Mouse (Mus musculus): ENCODE measurements around the gene Gpatch2l.

Gene Gpatch2l

GRCm38 (mm10) chr12:86241604-86242536, at the start of gene Gpatch2l:
Gene Gpatch2l (plus strand): TSS chr12:86241858.
- peak; percentile 82 for DNase-seq (ENCODE audit: low read depth)

DNA sequence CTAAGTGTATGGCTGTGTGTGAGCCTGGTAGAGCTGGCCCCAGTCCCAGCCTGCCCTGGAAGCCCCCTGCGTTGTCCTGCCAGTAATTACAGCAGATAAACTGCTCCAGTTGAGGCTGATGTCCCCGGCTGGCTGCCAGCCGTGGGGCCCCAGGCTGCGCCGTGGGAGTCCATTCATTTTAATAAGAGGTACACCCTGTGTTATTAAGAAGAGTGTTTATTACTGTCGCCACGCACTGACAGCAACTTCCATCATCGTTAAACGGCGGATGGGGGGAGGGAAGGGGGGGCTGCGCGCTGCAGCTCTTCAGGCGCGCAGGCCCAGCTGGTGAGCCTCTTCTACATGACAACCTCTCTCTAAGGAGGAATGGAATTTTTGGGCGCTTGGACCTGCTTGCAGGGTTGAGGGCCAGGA, 49.6 kb upstream of the Gpatch2l start:
- no peak for DNase-seq (ENCODE audit: low read depth)

- no peak for DNase-seq (ENCODE audit: low read depth)
These were observed 44.7 kb upstream of the Gpatch2l start for GRCm38 (mm10) chr12:86196944-86197343.

DNA sequence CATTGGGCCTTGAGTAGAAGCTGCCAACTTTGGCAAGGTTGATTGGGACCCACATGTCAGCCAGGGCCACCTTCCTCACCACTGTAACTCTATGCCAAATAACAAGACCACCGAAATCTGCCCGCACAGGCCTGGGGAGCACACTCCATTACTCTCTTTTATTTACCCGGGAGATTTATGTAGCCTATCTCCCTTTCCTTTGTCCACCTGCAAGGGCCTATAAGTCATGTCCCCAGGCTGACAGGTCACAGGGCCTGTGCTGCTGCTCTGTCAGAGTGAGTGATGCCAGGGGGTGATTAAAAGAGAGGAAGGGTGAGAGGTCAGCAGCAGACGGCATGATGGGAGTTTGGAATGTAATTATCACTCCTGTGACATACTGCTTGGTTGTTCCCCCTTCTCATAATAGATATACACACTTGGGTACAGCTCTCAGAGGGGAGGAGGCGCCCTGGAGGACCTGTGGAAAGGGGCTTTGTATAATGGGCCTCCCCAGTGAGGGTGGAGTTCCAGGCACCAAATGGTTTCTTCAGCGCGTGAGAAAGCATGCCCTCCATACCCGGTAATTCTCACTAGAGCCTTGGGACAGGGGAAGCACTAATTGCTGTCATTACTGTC, 38.1 kb upstream of the Gpatch2l start:
- no peak for DNase-seq (ENCODE audit: low read depth)

- no peak for DNase-seq (ENCODE audit: low read depth)
These were observed 30.5 kb upstream of the Gpatch2l start for GRCm38 (mm10) chr12:86211099-86211520.

DNA sequence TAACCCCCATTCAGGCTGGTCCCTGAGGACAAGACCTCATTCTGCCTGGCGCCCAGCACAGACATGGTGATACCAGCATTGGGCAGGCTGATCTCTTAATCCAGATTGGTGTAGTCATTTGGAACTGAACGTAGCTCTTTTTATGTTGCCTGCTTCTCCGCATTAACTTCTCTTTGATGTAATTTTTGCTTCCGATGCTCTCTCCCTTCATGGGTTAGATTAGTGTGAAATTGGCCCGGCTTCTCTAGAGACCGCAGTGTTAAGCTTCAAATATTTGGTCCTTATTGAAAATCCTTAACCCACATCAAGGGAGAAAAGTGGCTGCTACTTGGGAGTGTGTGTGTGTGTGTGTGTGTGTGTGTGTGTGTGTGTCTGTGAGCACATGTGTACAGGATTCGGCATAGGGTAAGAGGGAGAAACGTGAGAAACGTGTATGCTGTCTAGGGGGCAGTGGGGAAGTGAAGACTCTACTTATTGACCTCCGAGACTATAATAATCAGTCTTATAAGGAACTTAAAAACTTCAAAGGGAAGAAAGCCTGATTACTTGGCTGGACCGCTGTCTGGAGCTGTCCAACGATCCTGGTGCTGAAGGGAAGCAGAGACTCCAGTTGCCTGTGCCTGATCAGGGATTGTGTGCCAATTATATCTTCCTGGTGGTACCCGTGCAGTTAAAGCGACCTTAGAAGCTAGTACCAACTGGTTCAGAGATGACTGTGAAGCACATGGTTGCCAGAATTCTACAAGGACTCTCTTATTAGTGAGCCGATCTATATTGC, 28.8 kb upstream of the Gpatch2l start:
- DNase-seq (ENCODE audit: low read depth), result no peak

DNA sequence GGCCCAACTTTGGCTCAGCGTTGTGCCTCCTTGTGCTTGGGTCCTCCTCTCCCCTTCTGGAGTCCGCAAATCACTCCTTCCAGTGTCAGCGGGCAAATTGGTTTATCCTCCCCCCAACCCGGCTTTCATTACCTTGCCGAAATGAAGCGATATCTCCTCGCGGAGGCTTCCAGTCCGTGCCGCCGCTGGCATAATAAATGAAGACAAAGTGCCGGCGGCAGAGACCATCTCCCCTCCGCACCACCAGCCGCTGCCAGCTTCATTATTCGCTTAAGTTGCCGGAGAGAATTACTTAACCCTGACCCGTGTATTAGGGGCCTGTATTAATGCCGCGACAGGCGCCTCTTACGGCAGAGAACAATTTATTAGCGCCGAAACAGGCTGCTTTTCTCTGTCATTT, 27.5 kb upstream of the Gpatch2l start:
- DNase-seq (ENCODE audit: low read depth), result no peak

DNA sequence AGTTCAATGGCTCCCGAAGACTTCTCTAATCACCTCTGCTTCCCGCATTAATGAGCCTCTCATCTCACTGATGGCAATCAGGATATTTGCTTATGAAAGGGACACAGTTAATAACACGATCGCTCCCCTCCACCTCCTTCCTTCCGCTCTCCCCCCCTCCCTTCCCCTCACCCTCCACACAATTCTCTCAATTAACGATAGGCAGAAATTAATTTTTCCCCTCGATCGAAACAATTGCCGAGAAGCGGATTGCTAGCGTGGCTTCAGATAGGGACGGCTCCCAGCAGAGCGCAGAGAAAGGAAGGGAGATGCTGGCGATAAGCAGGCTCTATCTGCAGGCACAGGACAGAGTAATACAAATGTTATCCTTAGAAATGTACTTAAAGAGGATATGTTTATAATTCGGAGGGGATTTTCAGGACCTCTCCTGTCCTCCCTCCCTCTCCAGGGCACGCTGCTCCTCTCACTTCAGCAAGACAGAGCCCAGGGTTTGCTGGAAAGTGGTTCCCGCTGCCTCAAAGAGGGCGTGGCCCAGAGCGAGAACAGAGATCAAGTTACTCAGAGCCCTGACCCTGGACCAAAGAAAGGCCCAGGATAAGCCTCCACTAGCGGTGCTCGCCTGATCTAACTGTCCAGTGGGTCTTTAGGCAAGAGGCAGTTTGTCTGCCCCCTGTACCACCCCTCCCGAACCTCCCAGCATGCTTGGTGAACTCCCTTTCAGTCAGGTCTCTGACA, 24.8 kb upstream of the Gpatch2l start:
- no peak for DNase-seq (ENCODE audit: low read depth)

DNA sequence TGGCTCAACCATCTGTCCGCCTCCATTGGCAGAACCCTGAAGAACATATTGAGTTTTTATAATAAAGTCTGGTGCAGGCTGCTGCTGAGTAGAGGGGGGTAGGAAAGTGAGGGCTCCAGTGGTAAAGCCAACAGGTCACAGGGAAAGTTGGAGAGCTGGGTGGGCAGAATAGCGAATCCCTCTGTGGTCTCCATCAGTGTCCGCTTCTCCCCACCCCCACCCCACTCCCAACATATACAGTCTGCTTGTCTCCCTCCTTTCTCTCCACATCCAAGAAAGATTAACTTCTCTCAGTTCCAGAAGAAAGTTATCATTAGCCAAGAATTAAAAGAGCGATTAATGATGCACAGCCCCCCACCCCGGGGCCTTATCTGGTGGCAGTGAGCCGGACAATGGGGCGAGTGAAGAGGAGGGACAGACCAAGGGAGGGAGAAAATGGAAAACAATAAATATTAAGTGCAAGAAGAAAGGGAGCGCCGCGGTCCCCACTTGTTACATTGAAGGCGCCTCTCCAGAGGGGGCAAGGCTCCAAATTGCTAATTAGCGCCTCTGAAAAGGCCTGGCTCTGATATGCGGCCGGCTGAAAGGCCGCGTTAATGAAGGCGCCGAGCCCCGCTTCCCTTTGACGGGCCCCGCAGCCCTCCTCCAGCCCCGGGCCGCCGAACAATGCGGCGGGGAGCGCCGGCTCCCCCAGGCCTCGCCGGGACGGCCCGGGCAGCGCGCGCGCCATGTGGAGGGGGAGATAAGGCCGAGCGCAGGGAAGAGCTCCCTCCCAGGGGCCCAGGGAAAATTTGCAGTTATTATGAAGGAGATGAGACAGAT, 21.2 kb upstream of the Gpatch2l start:
- DNase-seq (ENCODE audit: low read depth), result no peak

DNA sequence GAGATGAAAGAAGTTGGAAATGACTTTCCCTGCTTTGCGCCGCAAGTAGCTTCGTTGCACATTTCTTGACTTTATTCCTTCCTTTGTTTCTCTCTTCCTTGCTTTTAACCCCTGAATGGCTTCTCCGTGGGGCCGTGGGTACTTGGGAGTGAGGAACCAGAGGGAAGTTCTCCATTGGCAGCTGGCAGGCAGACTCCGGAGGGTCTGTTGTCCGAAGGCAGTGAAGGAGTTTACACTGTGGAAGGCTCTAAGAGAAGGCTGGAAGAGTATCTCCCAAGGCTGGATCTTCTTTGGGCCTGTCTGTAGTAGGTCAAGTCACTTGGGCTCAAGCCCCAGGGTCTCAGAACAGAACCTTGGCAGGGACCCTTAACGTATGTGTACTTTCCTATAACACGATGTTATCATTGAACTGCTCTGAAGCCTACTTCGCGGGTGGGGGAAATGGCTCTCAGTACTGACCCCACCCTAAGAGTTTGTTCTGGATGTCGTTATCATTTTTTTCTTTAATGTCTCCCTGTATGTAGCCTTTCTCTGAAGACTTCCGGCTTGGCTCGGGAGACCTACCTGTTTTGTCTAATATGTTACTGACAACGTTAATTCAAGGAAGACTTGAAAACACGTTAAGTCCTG, 20.5 kb upstream of the Gpatch2l start:
- no peak for DNase-seq (ENCODE audit: low read depth)

DNA sequence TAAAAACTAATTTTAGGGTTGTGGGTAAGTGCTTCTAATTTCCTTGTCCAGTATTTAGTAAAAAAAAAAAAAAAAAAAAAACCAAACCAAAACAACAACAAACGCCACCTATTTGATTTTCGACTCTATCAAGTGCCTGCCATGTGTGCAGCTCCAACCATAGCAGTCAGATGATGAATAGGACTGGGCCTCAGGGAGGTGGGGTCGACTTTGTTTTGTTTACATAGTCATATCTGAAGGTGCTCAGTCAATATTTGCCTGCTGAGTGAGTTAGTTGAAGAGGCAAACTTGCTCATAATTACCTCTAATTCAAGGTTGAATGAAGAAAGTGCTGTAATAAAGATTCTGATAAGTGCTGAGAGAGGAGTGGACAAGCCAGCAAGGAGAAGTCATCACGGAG, 7.4 kb upstream of the Gpatch2l start:
- no peak for DNase-seq (ENCODE audit: low read depth)

DNA sequence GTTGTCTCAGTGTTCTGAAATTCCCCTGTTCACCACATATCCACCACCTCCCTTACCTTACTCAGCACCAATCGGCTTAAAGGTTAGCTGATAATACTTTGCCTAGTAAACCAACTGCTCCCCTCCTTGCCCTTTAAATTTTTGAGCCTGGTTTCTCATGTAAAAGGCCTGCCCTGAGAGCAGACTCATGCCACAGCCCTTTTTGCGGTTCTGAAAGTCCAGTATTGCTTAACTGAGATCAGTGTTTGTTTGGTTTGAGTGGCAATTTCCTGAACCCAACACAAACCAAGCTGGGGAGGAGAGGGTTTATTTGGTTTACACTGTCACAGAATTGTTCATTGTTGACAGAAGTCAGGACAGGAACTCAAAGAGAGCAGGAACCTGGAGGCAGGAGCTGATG, 2.9 kb upstream of the Gpatch2l start:
- peak; percentile 56 for DNase-seq (ENCODE audit: low read depth)

GRCm38 (mm10) chr12:86242563-86242962, 905 bp downstream of the Gpatch2l start:
- DNase-seq (ENCODE audit: low read depth), result no peak

DNA sequence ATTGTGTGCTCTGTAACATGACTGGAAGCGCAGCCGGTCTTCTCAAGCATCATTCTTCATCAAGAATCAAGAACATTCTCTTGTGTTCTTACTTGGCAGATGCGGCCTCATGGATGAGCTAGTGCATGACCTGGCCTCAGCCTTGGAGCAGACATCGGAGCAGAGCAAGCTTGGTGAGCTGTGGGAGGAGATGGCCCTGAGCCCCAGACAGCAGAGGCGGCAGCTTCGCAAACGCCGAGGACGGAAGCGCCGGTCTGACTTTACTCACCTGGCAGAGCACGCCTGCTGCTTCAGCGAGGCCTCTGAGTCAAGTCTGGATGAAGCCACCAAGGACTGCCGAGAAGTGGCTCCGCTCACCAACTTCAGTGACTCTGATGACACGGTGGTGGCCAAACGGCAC, 2.3 kb downstream of the Gpatch2l start:
- DNase-seq (ENCODE audit: low read depth), result no peak

DNA sequence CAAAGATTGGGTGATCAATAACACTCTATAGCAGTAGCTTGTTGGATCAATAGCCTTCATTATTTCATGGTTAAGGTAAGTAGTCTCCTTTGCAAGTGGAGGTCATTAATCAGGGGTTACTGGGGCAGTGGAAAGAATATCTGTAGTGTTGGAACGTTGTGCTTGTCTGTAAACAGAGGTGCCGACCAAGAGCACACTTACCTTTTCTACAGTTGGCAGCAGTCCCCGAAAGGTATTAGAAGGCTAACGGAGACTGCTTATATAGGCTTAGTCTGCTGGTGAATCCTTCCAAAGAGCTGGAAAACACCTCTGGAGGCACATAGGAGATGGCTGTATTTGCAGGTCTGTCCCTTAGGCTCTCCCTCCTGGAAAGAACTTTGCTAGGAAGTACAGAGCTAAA, 8.5 kb downstream of the Gpatch2l start:
- no peak for DNase-seq (ENCODE audit: low read depth)

- DNase-seq (ENCODE audit: low read depth), result no peak
These were observed 13.3 kb downstream of the Gpatch2l start for GRCm38 (mm10) chr12:86254910-86255309.

- no peak for DNase-seq (ENCODE audit: low read depth)
These were observed 30.0 kb downstream of the Gpatch2l start for GRCm38 (mm10) chr12:86271626-86272025.

GRCm38 (mm10) chr12:86274246-86274645, 32.6 kb downstream of the Gpatch2l start:
- no peak for DNase-seq (ENCODE audit: low read depth)

- no peak for DNase-seq (ENCODE audit: low read depth)
These were observed 34.1 kb downstream of the Gpatch2l start for GRCm38 (mm10) chr12:86275731-86276130.

DNA sequence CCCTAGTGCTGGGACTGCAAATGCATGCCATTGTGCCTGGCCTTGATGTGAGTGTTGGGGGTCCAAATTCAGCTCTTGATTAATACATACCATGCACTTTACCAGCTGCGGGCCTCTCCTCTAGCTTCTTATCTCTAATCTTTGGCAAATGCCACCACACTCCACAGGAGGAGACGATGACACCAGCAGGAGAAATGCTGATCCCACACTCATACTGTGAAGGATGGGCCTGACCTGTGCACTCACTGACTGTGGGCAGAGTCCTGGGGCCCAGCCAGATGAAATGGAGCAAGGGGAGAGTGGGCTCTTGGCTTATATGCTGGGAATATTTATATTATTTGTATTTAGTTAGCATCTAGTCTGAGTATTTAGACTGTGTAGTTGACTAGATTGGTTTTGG, 34.8 kb downstream of the Gpatch2l start:
- no peak for DNase-seq (ENCODE audit: low read depth)

GRCm38 (mm10) chr12:86276895-86277294, 35.2 kb downstream of the Gpatch2l start:
- DNase-seq (ENCODE audit: low read depth), result no peak

All from fibroblast of lung, adult 2 months (primary cell).